Mouse (Mus musculus) embryonic facial prominence, embryonic 14.5 days (tissue): ENCODE data around the gene Nav2. TPM values are rescaled to one million over a fixed set of nuclear protein-coding genes. Genes with fewer than 3 reads are reported as not detected.
A peak's percentile ranks its signal among the peaks of the same experiment; 100 is the strongest.

Source experiments
- ATAC-seq: fragments of 200-750 bp; cut with Nextera tagmentation; 2 replicates; pipeline ENCODE4 v1.8.0; 2017; ENCODE audit warnings: low read depth, moderate number of reproducible peaks, moderate TSS enrichment
- DNase-seq: peaks from one replicate; pipeline ENCODE4 v3.0.0-alpha.2; 2015; ENCODE audit warnings: low spot score
- H3K27ac ChIP-seq: fragments of 300-500 bp; sonication (generic); replicated peaks from 2 replicates; pipeline ENCODE4 v1.5.1; 2014; ENCODE audit warnings: low read depth, mild to moderate bottlenecking, low read length, moderate library complexity
- H3K27me3 ChIP-seq: fragments of 300-500 bp; sonication (generic); replicated peaks from 2 replicates; pipeline ENCODE4 v1.6.1; 2014; ENCODE audit warnings: low read length; ENCODE audit not compliant: control insufficient read depth, insufficient read depth
- H3K36me3 ChIP-seq: fragments of 300-500 bp; sonication (generic); 2 replicates; pipeline ENCODE4 v1.6.1; 2014; ENCODE audit warnings: low read length, mixed read lengths; ENCODE audit not compliant: control insufficient read depth, insufficient read depth
- H3K4me1 ChIP-seq: fragments of 300-500 bp; sonication (generic); 2 replicates; pipeline ENCODE4 v1.6.1; 2014; ENCODE audit warnings: antibody characterized with exemption, low read length; ENCODE audit not compliant: control insufficient read depth, insufficient read depth
- H3K4me2 ChIP-seq: fragments of 300-500 bp; sonication (generic); 2 replicates; pipeline ENCODE4 v1.6.1; 2014; ENCODE audit warnings: low read depth, mild to moderate bottlenecking, low read length, moderate library complexity, mixed read lengths
- H3K4me3 ChIP-seq: fragments of 300-500 bp; sonication (generic); 2 replicates; pipeline ENCODE4 v1.5.1; 2014; ENCODE audit warnings: low read depth, mild to moderate bottlenecking, low read length
- H3K9ac ChIP-seq: fragments of 300-500 bp; sonication (generic); 2 replicates; pipeline ENCODE4 v1.6.1; 2014; ENCODE audit warnings: low read depth, mild to moderate bottlenecking, low read length, moderate library complexity, mixed read lengths
- H3K9me3 ChIP-seq: fragments of 300-500 bp; sonication (generic); 2 replicates; pipeline ENCODE4 v1.6.1; 2016; ENCODE audit warnings: low read length; ENCODE audit not compliant: control insufficient read depth
- WGBS: fragments of 180-500 bp; shearing (Covaris S2); extraction: QIAGEN DNeasy Blood & Tissue Kit; methylation state at CpG from one replicate; pipeline ENCODE4 v1.1.7; 2014; 5-methylcytosine and 5-hydroxymethylcytosine counted together
- polyA plus RNA-seq: library from polyadenylated mRNA; unstranded; fragments of >200 nt; fragmentation: Nextera tagmentation; extraction: Ambion mirVana; gene quantifications from 2 replicates; pipeline ENCODE4 v1.2.1, GENCODE M21; 2014

Nav2 gene
- 13.5 and 15.0 TPM in 2 replicates for polyA plus RNA-seq

GRCm38 (mm10) chr7:48908521-48909341 is at the start of gene Nav2:
TSS of gene Nav2 (plus strand) at chr7:48908716.
- no peaks in the 10 kb centered on the region for H3K9me3 ChIP-seq
- ATAC-seq = no peak
- H3K4me3 ChIP-seq = no peak within 1 kb of the TSS
- 62% methylated on average over 8 of the region's 8 CpGs for WGBS
- H3K27me3 ChIP-seq = no peaks in the 10 kb centered on the region
- no peak within 1 kb of the TSS for H3K9ac ChIP-seq
- peaks cover 9% of the 10 kb centered on the region for H3K4me1 ChIP-seq
- H3K27ac ChIP-seq = peak within 1 kb of the TSS; percentile 24
- no peak within 1 kb of the TSS for H3K4me2 ChIP-seq
- no peak for DNase-seq
- no peaks in the 10 kb centered on the region for H3K36me3 ChIP-seq

- H3K4me3 ChIP-seq = no peak overlapping the region
- no peak for ATAC-seq
Observed at GRCm38 (mm10) chr7:48859362-48859761, 49.2 kb upstream of the Nav2 start.

GRCm38 (mm10) chr7:48860948-48861347 is 47.6 kb upstream of the Nav2 start:
- WGBS = 37% methylated on average over 1 of the region's 1 CpGs
- no peak overlapping the region for H3K27ac ChIP-seq
- no peaks in the 10 kb centered on the region for H3K9me3 ChIP-seq
- DNase-seq (no peak), ATAC-seq (no peak)
- no peaks in the 10 kb centered on the region for H3K4me1 ChIP-seq
- peaks cover 9% of the 10 kb centered on the region for H3K36me3 ChIP-seq
- H3K27me3 ChIP-seq = no peaks in the 10 kb centered on the region
- H3K9ac ChIP-seq = no peak overlapping the region
- H3K4me2 ChIP-seq = no peak overlapping the region
- H3K4me3 ChIP-seq = no peak overlapping the region

More at GRCm38 (mm10) chr7:48859362-48859761, 49.2 kb upstream of the Nav2 start:
- 89% methylated on average over 4 of the region's 4 CpGs for WGBS
- no peaks in the 10 kb centered on the region for H3K4me1 ChIP-seq
- H3K27ac ChIP-seq = no peak overlapping the region
- no peaks in the 10 kb centered on the region for H3K27me3 ChIP-seq
- H3K9ac ChIP-seq = no peak overlapping the region
- no peak overlapping the region for H3K4me2 ChIP-seq
- DNase-seq = no peak
- H3K36me3 ChIP-seq = no peaks in the 10 kb centered on the region
- no peaks in the 10 kb centered on the region for H3K9me3 ChIP-seq

- no peak overlapping the region for H3K4me2 ChIP-seq
- 84% methylated on average over 4 of the region's 4 CpGs for WGBS
- no peak overlapping the region for H3K27ac ChIP-seq
- H3K36me3 ChIP-seq = peaks cover 15% of the 10 kb centered on the region
- H3K27me3 ChIP-seq = no peaks in the 10 kb centered on the region
- no peak overlapping the region for H3K9ac ChIP-seq
- H3K9me3 ChIP-seq = no peaks in the 10 kb centered on the region
- DNase-seq (no peak), ATAC-seq (no peak)
- H3K4me1 ChIP-seq = no peaks in the 10 kb centered on the region
- H3K4me3 ChIP-seq = no peak overlapping the region
Observed at GRCm38 (mm10) chr7:48861796-48862195, 46.7 kb upstream of the Nav2 start.

GRCm38 (mm10) chr7:48864199-48864598 is 44.3 kb upstream of the Nav2 start:
- no peak overlapping the region for H3K9ac ChIP-seq
- H3K9me3 ChIP-seq = no peaks in the 10 kb centered on the region
- DNase-seq (no peak), ATAC-seq (no peak)
- no peaks in the 10 kb centered on the region for H3K4me1 ChIP-seq
- H3K27me3 ChIP-seq = no peaks in the 10 kb centered on the region
- no peak overlapping the region for H3K4me3 ChIP-seq
- H3K36me3 ChIP-seq = peaks cover 37% of the 10 kb centered on the region
- H3K4me2 ChIP-seq = no peak overlapping the region
- H3K27ac ChIP-seq = no peak overlapping the region

GRCm38 (mm10) chr7:48864671-48865458 is 43.7 kb upstream of the Nav2 start:
- Histone ChIP-seq H3K4me3 (no peak overlapping the region), H3K9ac (no peak overlapping the region), H3K9me3 (no peaks in the 10 kb centered on the region), H3K36me3 (peaks cover 44% of the 10 kb centered on the region), H3K27ac (no peak overlapping the region), H3K4me2 (no peak overlapping the region), H3K4me1 (no peaks in the 10 kb centered on the region), H3K27me3 (no peaks in the 10 kb centered on the region)
- DNase-seq (no peak), ATAC-seq (no peak)
- WGBS = 83% methylated on average over 9 of the region's 9 CpGs

GRCm38 (mm10) chr7:48867576-48867975 is 40.9 kb upstream of the Nav2 start:
- Histone ChIP-seq H3K9me3 (no peaks in the 10 kb centered on the region), H3K4me2 (no peak overlapping the region), H3K4me1 (no peaks in the 10 kb centered on the region), H3K27me3 (no peaks in the 10 kb centered on the region), H3K9ac (no peak overlapping the region), H3K36me3 (peaks cover 71% of the 10 kb centered on the region), H3K27ac (no peak overlapping the region), H3K4me3 (no peak overlapping the region)
- WGBS = 95% methylated on average over 18 of the region's 18 CpGs
- DNase-seq (no peak), ATAC-seq (no peak)

- ATAC-seq (no peak), DNase-seq (peak; percentile 32)
- H3K4me2 ChIP-seq = no peak overlapping the region
- no peak overlapping the region for H3K27ac ChIP-seq
- no peaks in the 10 kb centered on the region for H3K9me3 ChIP-seq
- no peaks in the 10 kb centered on the region for H3K27me3 ChIP-seq
- peaks cover 90% of the 10 kb centered on the region for H3K36me3 ChIP-seq
- H3K9ac ChIP-seq = no peak overlapping the region
- H3K4me1 ChIP-seq = no peaks in the 10 kb centered on the region
- 77% methylated on average over 6 of the region's 6 CpGs for WGBS
- no peak overlapping the region for H3K4me3 ChIP-seq
Observed at GRCm38 (mm10) chr7:48870144-48870543, 38.4 kb upstream of the Nav2 start.
